Mouse (Mus musculus): ENCODE measurements around the gene Kcnd1. TPM values are rescaled to one million over a fixed set of nuclear protein-coding genes. Genes with fewer than 3 reads are reported as not detected.
A peak's percentile ranks its signal among the peaks of the same experiment; 100 is the strongest.

Gene Kcnd1
- total RNA-seq, 2 experiments from 2014 or later: 0.12 TPM; not detected in 1

GRCm38 (mm10) chrX:7854578-7854977, 32.5 kb downstream of the Kcnd1 start:
- DNase-seq (ENCODE audit: low spot score): peak; percentile 14

GRCm38 (mm10) chrX:7859191-7859753, 37.2 kb downstream of the Kcnd1 start:
- no peak for DNase-seq (ENCODE audit: low spot score)

GRCm38 (mm10) chrX:7863181-7863580, 41.1 kb downstream of the Kcnd1 start:
- no peak for DNase-seq (ENCODE audit: low spot score)

- no peak for DNase-seq (ENCODE audit: low spot score)
Observed at GRCm38 (mm10) chrX:7864551-7864950, 42.5 kb downstream of the Kcnd1 start.

GRCm38 (mm10) chrX:7865343-7865742, 43.3 kb downstream of the Kcnd1 start:
- DNase-seq (ENCODE audit: low spot score): no peak

- DNase-seq (ENCODE audit: low spot score): no peak
Observed at GRCm38 (mm10) chrX:7865786-7866185, 43.7 kb downstream of the Kcnd1 start.

- no peak for DNase-seq (ENCODE audit: low spot score)
Observed at GRCm38 (mm10) chrX:7867141-7867540, 45.1 kb downstream of the Kcnd1 start.

- DNase-seq (ENCODE audit: low spot score): no peak
Observed at GRCm38 (mm10) chrX:7868506-7868905, 46.4 kb downstream of the Kcnd1 start.

- no peak for DNase-seq (ENCODE audit: low spot score)
Observed at GRCm38 (mm10) chrX:7869826-7870225, 47.7 kb downstream of the Kcnd1 start.

- DNase-seq (ENCODE audit: low spot score): peak; percentile 70
Observed at GRCm38 (mm10) chrX:7878007-7878419, 55.9 kb downstream of the Kcnd1 start, which contains the start of gene Pim2. Gene Pim2, plus strand, starts transcription at chrX:7878262.

- DNase-seq (ENCODE audit: low spot score): no peak
Observed at GRCm38 (mm10) chrX:7878495-7878894, 56.4 kb downstream of the Kcnd1 start.

- peak; percentile 51 for DNase-seq (ENCODE audit: low spot score)
Observed at GRCm38 (mm10) chrX:7879819-7880218, 57.7 kb downstream of the Kcnd1 start.

- peak; percentile 91 for DNase-seq (ENCODE audit: low spot score)
Observed at GRCm38 (mm10) chrX:7883841-7884567, 61.9 kb downstream of the Kcnd1 start, which contains the start of gene Slc35a2. Gene Slc35a2, plus strand, starts transcription at chrX:7884028.

Small RNA genes within 50 kb of the gene (microRNA-seq; reads per million reads assigned to microRNA genes)
- gene Mir1198: 70.6 reads per million, percentile 55 among the genes with 10 or more reads in this experiment

Other genes starting within 250 kb of the Kcnd1 start
- under 1 TPM in 1 of 2 experiments, not detected in 1; 0.11 TPM for gene Foxp3, start 248.6 kb upstream of the Kcnd1 start, total RNA-seq (2021)
- gene Ppp1r3f, start 248.0 kb upstream of the Kcnd1 start, total RNA-seq (2021): 1 to 10 TPM; 3.1 to 3.9 TPM
- gene Ccdc22, start 216.8 kb upstream of the Kcnd1 start, total RNA-seq (2021): 10 to 100 TPM; 10.6 to 12.4 TPM
- not detected for gene Cacna1f, start 215.2 kb upstream of the Kcnd1 start, total RNA-seq (2021)
- gene Syp, start 183.8 kb upstream of the Kcnd1 start, total RNA-seq (2021): 1 to 10 TPM; 1.4 to 1.5 TPM
- gene Prickle3, start 165.0 kb upstream of the Kcnd1 start, total RNA-seq (2021): 10 to 100 TPM; 10.8 to 26.5 TPM
- gene Plp2, start 150.9 kb upstream of the Kcnd1 start, total RNA-seq (2021): 10 to 100 TPM; 30.3 to 35.0 TPM
- gene Magix, start 141.0 kb upstream of the Kcnd1 start, total RNA-seq (2021): 10 to 100 TPM; 30.6 to 33.7 TPM
- gene Gpkow, start 125.2 kb upstream of the Kcnd1 start, total RNA-seq (2021): 10 to 100 TPM; 14.3 to 15.0 TPM
- gene Wdr45, start 108.0 kb upstream of the Kcnd1 start, total RNA-seq (2021): 10 to 100 TPM; 32.4 to 37.1 TPM
- gene Gm45208, start 100.0 kb upstream of the Kcnd1 start, total RNA-seq (2021): under 1 TPM in 1 of 2 experiments, not detected in 1; 0.45 TPM
- 1 to 10 TPM; 5.0 to 5.6 TPM for gene Praf2, start 93.8 kb upstream of the Kcnd1 start, total RNA-seq (2021)
- gene Ccdc120, start 71.4 kb upstream of the Kcnd1 start, total RNA-seq (2021): under 1 TPM; 0.34 to 0.50 TPM
- 1 to 10 TPM; 7.9 to 9.2 TPM for gene Tfe3, start 59.7 kb upstream of the Kcnd1 start, total RNA-seq (2021)
- 10 to 100 TPM; 16.7 to 19.5 TPM for gene Gripap1, start 32.5 kb upstream of the Kcnd1 start, total RNA-seq (2021)
- 10 to 100 TPM; 14.6 to 17.1 TPM for gene Otud5, start 19.1 kb downstream of the Kcnd1 start, total RNA-seq (2021)
- 1 to 10 TPM; 1.5 to 1.9 TPM for gene Pim2, start 56.0 kb downstream of the Kcnd1 start, total RNA-seq (2021)
- 1 to 10 TPM; 7.7 to 9.5 TPM for gene Slc35a2, start 61.7 kb downstream of the Kcnd1 start, total RNA-seq (2021)
- 10 to 100 TPM; 22.3 to 23.5 TPM for gene Pqbp1, start 77.0 kb downstream of the Kcnd1 start, total RNA-seq (2021)
- gene Timm17b, start 77.1 kb downstream of the Kcnd1 start, total RNA-seq (2021): 10 to 100 TPM; 42.7 to 47.6 TPM
- gene Gm10491, start 85.5 kb downstream of the Kcnd1 start, total RNA-seq (2021): not detected
- gene Gm10490, start 87.3 kb downstream of the Kcnd1 start, total RNA-seq (2021): not detected
- not detected for gene Pcsk1n, start 97.5 kb downstream of the Kcnd1 start, total RNA-seq (2021)
- gene Eras, start 106.3 kb downstream of the Kcnd1 start, total RNA-seq (2021): not detected
- gene Hdac6, start 125.6 kb downstream of the Kcnd1 start, total RNA-seq (2021): 1 to 10 TPM; 3.6 to 5.0 TPM
- gene Gata1, start 155.8 kb downstream of the Kcnd1 start, total RNA-seq (2021): not detected
- not detected for gene Glod5, start 196.2 kb downstream of the Kcnd1 start, total RNA-seq (2021)